Mouse (Mus musculus) embryonic facial prominence, embryonic 15.5 days (tissue): ENCODE measurements around the gene Olfr709-ps1. TPM values are rescaled to one million over a fixed set of nuclear protein-coding genes. Genes with fewer than 3 reads are reported as not detected.
"Not testable (repeated sequence)": the region's sequence is repeated elsewhere in the genome, so short reads cannot be mapped to it uniquely, and the experiment has no call there.

ENCODE experiments used
- ATAC-seq: fragments of 200-750 bp; cut with Nextera tagmentation; 2 replicates; pipeline ENCODE4 v1.8.0; 2017; ENCODE audit warnings: low read depth, moderate TSS enrichment; ENCODE audit not compliant: insufficient number of reproducible peaks, low FRiP score, low TSS enrichment
- H3K27ac ChIP-seq: fragments of 300-500 bp; sonication (generic); replicated peaks from 2 replicates; pipeline ENCODE4 v1.5.1; 2015; ENCODE audit warnings: mild to moderate bottlenecking, inconsistent platforms
- H3K27me3 ChIP-seq: fragments of 300-500 bp; sonication (generic); 2 replicates; pipeline ENCODE4 v1.6.1; 2015; ENCODE audit warnings: inconsistent platforms
- H3K36me3 ChIP-seq: fragments of 300-500 bp; sonication (generic); 2 replicates; pipeline ENCODE4 v1.6.1; 2015; ENCODE audit warnings: mild to moderate bottlenecking, inconsistent platforms
- H3K4me1 ChIP-seq: fragments of 300-500 bp; sonication (generic); 2 replicates; pipeline ENCODE4 v1.6.1; 2015; ENCODE audit warnings: inconsistent platforms
- H3K4me2 ChIP-seq: fragments of 300-500 bp; sonication (generic); replicated peaks from 2 replicates; pipeline ENCODE4 v1.6.1; 2015; ENCODE audit warnings: mild to moderate bottlenecking, inconsistent platforms
- H3K4me3 ChIP-seq: fragments of 300-500 bp; sonication (generic); replicated peaks from 2 replicates; pipeline ENCODE4 v1.5.1; 2015; ENCODE audit warnings: mild to moderate bottlenecking, inconsistent platforms
- H3K9ac ChIP-seq: fragments of 300-500 bp; sonication (generic); 2 replicates; pipeline ENCODE4 v1.6.1; 2015; ENCODE audit warnings: inconsistent platforms
- H3K9me3 ChIP-seq: fragments of 300-500 bp; sonication (generic); replicated peaks from 2 replicates; pipeline ENCODE4 v1.6.1; 2016; ENCODE audit warnings: inconsistent platforms
- WGBS: fragments of 180-500 bp; shearing (Covaris S2); methylation state at CpG from one replicate; pipeline ENCODE4 v1.1.7; 2015; 5-methylcytosine and 5-hydroxymethylcytosine counted together
- polyA plus RNA-seq: library from polyadenylated mRNA; unstranded; fragments of >200 nt; fragmentation: Nextera tagmentation; extraction: Ambion mirVana; gene quantifications from 2 replicates; pipeline ENCODE4 v1.2.1, GENCODE M21; 2015

The Olfr709-ps1 gene
- polyA plus RNA-seq = 0.05 TPM in 1 of 2 replicates, not detected in the other

GRCm38 (mm10) chr7:106932119-106932518 is at the start of gene Olfr709-ps1:
Gene Olfr709-ps1 (minus strand): TSS chr7:106932219.
- H3K4me2 ChIP-seq = no peak within 1 kb of the TSS
- H3K4me1 ChIP-seq = no peaks in the 10 kb centered on the region
- no peak within 1 kb of the TSS for H3K9ac ChIP-seq
- no peak within 1 kb of the TSS for H3K4me3 ChIP-seq
- H3K36me3 ChIP-seq = no peaks in the 10 kb centered on the region
- H3K27ac ChIP-seq = no peak within 1 kb of the TSS
- ATAC-seq = no peak
- H3K27me3 ChIP-seq = no peaks in the 10 kb centered on the region
- no peaks in the 10 kb centered on the region for H3K9me3 ChIP-seq

GRCm38 (mm10) chr7:106975353-106975752 is 43.3 kb upstream of the Olfr709-ps1 start, which contains the start of gene Olfr711:
Gene Olfr711 (minus strand): TSS chr7:106975453.
- H3K9me3 ChIP-seq = no peaks in the 10 kb centered on the region
- no peak within 1 kb of the TSS for H3K4me2 ChIP-seq
- H3K4me1 ChIP-seq = no peaks in the 10 kb centered on the region
- no peaks in the 10 kb centered on the region for H3K27me3 ChIP-seq
- H3K27ac ChIP-seq = no peak within 1 kb of the TSS
- H3K4me3 ChIP-seq = no peak within 1 kb of the TSS
- H3K36me3 ChIP-seq = no peaks in the 10 kb centered on the region
- 33% methylated on average over 1 of the region's 1 CpGs for WGBS
- ATAC-seq = no peak
- H3K9ac ChIP-seq = no peak within 1 kb of the TSS

DNA sequence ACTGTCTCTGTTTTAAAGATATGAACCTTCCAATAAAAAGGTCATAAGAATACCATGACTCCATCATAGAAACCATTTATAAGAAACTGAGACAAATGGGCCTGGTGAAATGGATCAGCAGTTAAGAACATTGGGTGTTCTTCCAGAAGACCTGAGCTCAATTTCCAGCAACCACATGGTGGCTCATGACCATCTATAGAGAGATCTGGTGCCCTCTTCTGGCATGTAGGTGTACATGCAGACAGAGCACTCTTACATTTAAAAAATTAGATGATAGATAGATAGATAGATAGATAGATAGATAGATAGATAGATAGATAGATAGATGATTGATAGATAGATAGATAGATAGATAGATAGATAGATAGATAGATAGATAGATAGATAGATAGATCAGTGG is 35.5 kb upstream of the Olfr709-ps1 start:
- not testable (repeated sequence) for H3K4me2 ChIP-seq, H3K27ac ChIP-seq, H3K4me3 ChIP-seq, H3K27me3 ChIP-seq, H3K36me3 ChIP-seq, H3K9me3 ChIP-seq, H3K9ac ChIP-seq, ATAC-seq, H3K4me1 ChIP-seq

- Histone ChIP-seq H3K27ac (no peak within 1 kb of the TSS), H3K4me3 (no peak within 1 kb of the TSS), H3K27me3 (no peaks in the 10 kb centered on the region), H3K4me1 (no peaks in the 10 kb centered on the region), H3K9me3 (no peaks in the 10 kb centered on the region), H3K4me2 (no peak within 1 kb of the TSS), H3K36me3 (no peaks in the 10 kb centered on the region), H3K9ac (no peak within 1 kb of the TSS)
- WGBS = 77% methylated on average over 1 of the region's 1 CpGs
- no peak for ATAC-seq
Observed at GRCm38 (mm10) chr7:106963837-106964236, 31.8 kb upstream of the Olfr709-ps1 start, which contains the start of gene Olfr6. Gene Olfr6 (minus strand): TSS chr7:106963937.

- no peak within 1 kb of the TSS for H3K4me2 ChIP-seq
- H3K4me3 ChIP-seq = no peak within 1 kb of the TSS
- H3K36me3 ChIP-seq = no peaks in the 10 kb centered on the region
- WGBS = 64% methylated on average over 3 of the region's 3 CpGs
- no peak for ATAC-seq
- no peaks in the 10 kb centered on the region for H3K27me3 ChIP-seq
- H3K27ac ChIP-seq = no peak within 1 kb of the TSS
- H3K9ac ChIP-seq = no peak within 1 kb of the TSS
- H3K9me3 ChIP-seq = no peaks in the 10 kb centered on the region
- no peaks in the 10 kb centered on the region for H3K4me1 ChIP-seq
Observed at GRCm38 (mm10) chr7:106948212-106948611, 16.2 kb upstream of the Olfr709-ps1 start, which contains the start of gene Olfr710. Gene Olfr710 (minus strand): TSS chr7:106948312.

DNA sequence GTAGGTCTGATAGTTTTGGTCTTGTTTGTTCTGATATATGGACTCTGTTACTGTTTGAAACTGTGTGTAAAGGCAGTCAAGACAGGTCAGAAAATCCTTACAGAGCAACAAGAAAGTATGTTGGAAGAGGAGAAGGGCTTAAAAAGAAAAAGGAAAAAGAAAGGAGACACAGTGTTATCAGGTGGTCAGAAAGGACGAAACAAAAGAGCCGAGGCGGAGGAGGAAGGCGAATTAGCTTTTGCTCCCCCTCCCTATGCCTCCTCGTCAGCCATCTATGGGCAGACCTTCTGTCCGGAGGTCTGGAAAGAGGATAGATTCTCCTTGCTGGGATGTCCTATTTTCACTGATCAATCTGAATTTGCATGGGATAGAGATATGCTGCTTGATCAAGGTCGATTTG is 11.1 kb downstream of the Olfr709-ps1 start:
- H3K4me2 ChIP-seq, H3K27me3 ChIP-seq, H3K9me3 ChIP-seq, H3K27ac ChIP-seq, H3K4me3 ChIP-seq, H3K36me3 ChIP-seq, H3K9ac ChIP-seq, ATAC-seq, H3K4me1 ChIP-seq: not testable (repeated sequence)
- WGBS = 88% methylated on average over 7 of the region's 7 CpGs

- no peaks in the 10 kb centered on the region for H3K4me1 ChIP-seq
- H3K9ac ChIP-seq = no peak within 1 kb of the TSS
- H3K4me2 ChIP-seq = no peak within 1 kb of the TSS
- WGBS = 50% methylated on average over 2 of the region's 2 CpGs
- no peak for ATAC-seq
- no peak within 1 kb of the TSS for H3K27ac ChIP-seq
- no peaks in the 10 kb centered on the region for H3K36me3 ChIP-seq
- no peaks in the 10 kb centered on the region for H3K9me3 ChIP-seq
- H3K4me3 ChIP-seq = no peak within 1 kb of the TSS
- H3K27me3 ChIP-seq = no peaks in the 10 kb centered on the region
Observed at GRCm38 (mm10) chr7:106907676-106908075, 24.3 kb downstream of the Olfr709-ps1 start, which contains the start of gene Olfr1532-ps1. Gene Olfr1532-ps1 (plus strand): TSS chr7:106908001.

GRCm38 (mm10) chr7:106901141-106901540 is 30.9 kb downstream of the Olfr709-ps1 start, which contains the start of gene Olfr707:
Gene Olfr707 (minus strand): TSS chr7:106901241.
- not testable (repeated sequence) for H3K9me3 ChIP-seq, H3K4me3 ChIP-seq, H3K27ac ChIP-seq, H3K4me2 ChIP-seq, ATAC-seq, H3K4me1 ChIP-seq, H3K36me3 ChIP-seq, H3K27me3 ChIP-seq, H3K9ac ChIP-seq
- 78% methylated on average over 3 of the region's 3 CpGs for WGBS

DNA sequence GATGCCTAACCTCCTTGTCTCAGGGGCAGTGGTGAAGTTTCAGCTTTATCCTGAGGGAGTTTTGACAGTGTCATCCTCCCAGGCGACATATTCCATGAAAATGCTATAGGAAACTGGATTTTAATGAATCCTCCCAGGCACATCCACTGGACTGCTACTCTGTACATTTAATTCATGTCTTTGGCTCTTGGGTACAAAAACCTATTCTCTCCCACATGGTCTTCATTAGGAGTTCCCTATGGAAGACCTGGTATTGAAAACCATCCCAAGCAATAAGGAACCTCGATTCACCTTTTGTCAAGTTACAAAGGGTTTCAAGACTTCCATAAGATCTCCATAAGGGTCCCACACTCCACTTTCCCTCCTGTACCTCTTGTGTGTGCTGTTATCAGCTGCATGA is 44.0 kb downstream of the Olfr709-ps1 start, which contains the start of gene Olfr706:
Olfr706 (minus strand) TSS at position 101 of the 400 bp plus-strand sequence.
- H3K27me3 ChIP-seq = no peaks in the 10 kb centered on the region
- no peaks in the 10 kb centered on the region for H3K36me3 ChIP-seq
- H3K4me2 ChIP-seq = no peak within 1 kb of the TSS
- no peak within 1 kb of the TSS for H3K4me3 ChIP-seq
- no peaks in the 10 kb centered on the region for H3K4me1 ChIP-seq
- no peak within 1 kb of the TSS for H3K9ac ChIP-seq
- no peak for ATAC-seq
- H3K9me3 ChIP-seq = no peaks in the 10 kb centered on the region
- 67% methylated on average over 2 of the region's 2 CpGs for whole genome bisulfite sequencing
- no peak within 1 kb of the TSS for H3K27ac ChIP-seq

DNA sequence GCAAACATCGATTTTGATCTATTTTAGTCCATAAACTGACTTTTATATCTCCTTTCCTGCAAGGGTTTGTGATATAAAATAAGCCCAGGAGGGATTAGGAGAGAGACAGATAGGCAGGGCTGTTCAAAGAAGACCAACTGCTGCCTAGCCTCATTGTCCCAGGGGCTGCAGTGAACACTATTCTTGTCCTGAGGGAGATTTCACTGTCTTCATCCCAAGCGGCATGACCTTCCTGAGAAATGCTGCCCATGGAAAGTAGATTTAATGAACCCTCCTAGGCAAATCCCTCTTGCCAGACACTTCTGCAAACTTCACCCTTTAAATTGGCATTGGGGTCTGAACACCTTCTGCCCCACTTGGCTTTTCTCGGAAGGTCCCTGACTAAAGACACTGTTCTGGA is 55.2 kb downstream of the Olfr709-ps1 start, which contains the start of gene Olfr705:
Olfr705 (minus strand) TSS at position 101 of the 400 bp plus-strand sequence.
- no peaks in the 10 kb centered on the region for H3K9me3 ChIP-seq
- H3K4me2 ChIP-seq = no peak within 1 kb of the TSS
- 82% methylated on average over 3 of the region's 3 CpGs for WGBS
- H3K27me3 ChIP-seq = no peaks in the 10 kb centered on the region
- no peak within 1 kb of the TSS for H3K27ac ChIP-seq
- H3K4me1 ChIP-seq = no peaks in the 10 kb centered on the region
- no peak within 1 kb of the TSS for H3K9ac ChIP-seq
- H3K36me3 ChIP-seq = no peaks in the 10 kb centered on the region
- ATAC-seq = no peak
- no peak within 1 kb of the TSS for H3K4me3 ChIP-seq
